Mouse (Mus musculus): ENCODE data around the gene Camta1.

Camta1 gene

DNA sequence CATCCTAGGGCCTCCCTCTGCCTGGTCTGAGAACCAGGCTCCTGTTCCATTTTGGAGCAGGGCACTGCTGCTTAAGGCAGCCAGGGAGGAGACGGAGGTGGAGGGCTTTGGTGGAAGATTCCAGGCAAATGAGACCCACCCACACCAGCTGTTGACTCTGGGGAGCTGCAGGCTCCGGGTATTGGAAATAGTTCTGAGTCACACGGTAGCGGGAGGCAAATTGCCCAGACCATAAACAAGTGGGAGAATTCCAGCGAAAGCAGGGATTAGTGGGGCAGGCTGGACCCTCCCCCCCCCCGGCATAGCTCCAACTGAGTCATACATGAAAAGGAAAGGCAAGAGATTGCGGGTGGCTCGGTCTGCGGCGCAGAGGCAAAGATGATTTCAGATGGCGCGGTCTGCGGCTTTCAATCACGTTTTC lies 450.0 kb downstream of the Camta1 start:
- no peak for ATAC-seq (ENCODE audit: insufficient number of reproducible peaks, low FRiP score, low TSS enrichment)

GRCm38 (mm10) chr4:151411016-151411415 lies 450.7 kb downstream of the Camta1 start:
- ATAC-seq (ENCODE audit: insufficient number of reproducible peaks, low FRiP score, low TSS enrichment) = no peak

DNA sequence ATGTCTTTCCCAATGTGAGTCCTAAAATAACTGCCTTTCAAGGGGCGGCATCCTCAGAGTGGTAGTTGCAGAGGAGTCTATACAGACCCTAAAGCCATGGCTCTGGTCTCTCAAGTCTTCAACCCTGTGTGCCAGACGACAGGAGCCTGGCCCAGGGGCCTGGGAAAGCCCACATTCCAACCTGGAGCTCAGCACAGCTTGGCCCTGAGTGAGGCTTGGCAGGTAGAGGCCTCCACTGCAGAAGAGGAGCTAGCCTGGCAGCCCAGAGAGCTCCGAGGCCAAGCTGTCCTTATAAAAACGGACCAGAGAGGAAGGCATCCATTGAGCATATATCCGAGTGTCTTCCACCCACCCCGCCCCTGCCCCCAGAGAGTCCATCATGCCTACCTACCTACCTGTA lies 452.4 kb downstream of the Camta1 start:
- no peak for ATAC-seq (ENCODE audit: insufficient number of reproducible peaks, low FRiP score, low TSS enrichment)

DNA sequence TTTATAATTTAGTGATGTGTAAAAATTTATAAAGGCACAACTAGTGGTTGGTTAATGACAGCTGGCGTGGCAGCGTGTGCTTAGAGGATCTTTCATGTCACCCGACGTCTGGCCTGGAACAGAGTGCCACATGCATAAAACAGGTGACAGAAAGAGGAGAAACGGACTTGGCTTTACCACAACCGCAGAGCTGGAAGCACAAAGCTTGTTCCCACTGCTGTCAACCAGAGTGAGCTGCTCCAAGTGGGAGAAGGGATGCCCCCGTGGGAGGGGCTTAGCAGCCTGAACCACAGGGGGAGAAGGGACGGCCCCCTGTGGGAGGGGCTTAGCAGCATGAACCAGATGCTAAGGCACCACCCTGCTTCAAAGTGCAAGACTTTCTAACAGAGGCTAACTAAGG lies 452.9 kb downstream of the Camta1 start:
- no peak for ATAC-seq (ENCODE audit: insufficient number of reproducible peaks, low FRiP score, low TSS enrichment)

GRCm38 (mm10) chr4:151408246-151408645 lies 453.4 kb downstream of the Camta1 start:
- ATAC-seq (ENCODE audit: insufficient number of reproducible peaks, low FRiP score, low TSS enrichment) = no peak

DNA sequence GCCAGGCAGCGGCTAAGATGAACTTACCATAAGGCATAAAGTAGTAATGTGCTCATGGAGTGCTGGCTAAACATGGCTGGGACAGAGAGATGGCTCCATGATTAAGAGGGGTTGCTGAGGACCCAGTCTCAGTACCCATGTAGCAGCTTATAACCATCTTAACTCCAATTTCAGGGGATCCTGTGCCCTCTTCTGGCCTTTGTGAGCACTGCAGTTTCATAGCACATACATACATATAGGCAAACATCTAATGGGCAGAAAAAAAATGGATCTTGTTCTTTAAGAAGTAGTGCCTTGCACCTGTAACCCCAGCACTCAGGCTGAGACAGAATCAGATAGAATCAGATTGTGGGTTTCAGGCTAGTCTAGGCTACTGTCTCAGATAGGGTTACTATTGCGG lies 454.5 kb downstream of the Camta1 start:
- ATAC-seq (ENCODE audit: insufficient number of reproducible peaks, low FRiP score, low TSS enrichment) = no peak

DNA sequence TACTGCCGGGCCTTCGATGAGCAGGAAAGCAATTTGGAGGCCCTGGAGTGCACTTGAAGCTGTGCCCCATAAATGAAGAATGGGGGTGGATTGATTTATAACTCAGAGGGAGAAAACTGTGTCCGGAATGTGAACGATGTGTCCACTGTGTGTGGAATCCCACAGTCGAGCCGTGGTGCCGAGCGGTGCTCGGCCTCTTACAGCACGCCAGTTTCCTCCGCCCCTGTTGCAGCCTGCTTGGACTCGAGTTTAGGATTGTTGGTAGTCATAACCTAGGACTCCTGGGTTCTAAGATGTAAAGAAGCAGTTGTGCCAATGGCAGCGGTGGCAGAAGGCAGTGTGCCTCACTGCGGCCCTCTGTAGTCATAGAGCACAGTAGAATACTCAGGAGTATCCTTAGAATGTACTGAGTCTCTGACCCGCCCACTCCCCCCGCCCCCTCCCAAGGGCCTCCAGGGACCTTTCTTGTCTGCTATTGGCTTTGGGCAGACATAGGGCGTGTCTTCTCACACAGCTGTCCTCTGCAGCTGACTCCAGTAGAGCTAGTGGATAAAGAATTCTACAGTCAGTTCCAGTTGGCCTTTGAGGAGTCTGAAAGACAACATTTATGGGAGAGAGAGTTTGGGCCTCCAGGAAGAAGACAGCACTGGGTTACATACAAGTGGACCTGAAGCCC lies 457.0 kb downstream of the Camta1 start:
- ATAC-seq (ENCODE audit: insufficient number of reproducible peaks, low FRiP score, low TSS enrichment) = no peak

GRCm38 (mm10) chr4:151401685-151402397 lies 459.8 kb downstream of the Camta1 start:
- ATAC-seq (ENCODE audit: insufficient number of reproducible peaks, low FRiP score, low TSS enrichment) = no peak

GRCm38 (mm10) chr4:151396536-151396935 lies 465.1 kb downstream of the Camta1 start:
- ATAC-seq (ENCODE audit: insufficient number of reproducible peaks, low FRiP score, low TSS enrichment) = no peak

DNA sequence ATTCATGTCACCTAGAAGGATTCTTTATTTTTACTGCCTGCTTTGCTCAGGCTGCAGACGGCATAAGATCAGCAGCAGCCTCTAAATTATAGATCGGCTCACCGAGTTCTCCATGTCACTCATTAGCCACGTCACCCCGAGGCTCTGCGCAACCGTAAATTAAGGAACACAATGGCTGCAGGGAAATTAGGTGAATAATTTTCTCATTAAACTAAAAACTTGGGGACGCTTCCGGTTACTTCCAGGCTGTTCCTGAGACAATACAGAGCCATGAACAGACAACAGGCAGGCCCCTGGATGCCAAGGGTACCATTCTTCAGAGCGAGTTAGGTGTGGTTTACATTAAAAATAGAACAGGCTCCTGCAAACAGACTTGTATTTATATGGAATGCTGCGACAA lies 472.3 kb downstream of the Camta1 start:
- ATAC-seq (ENCODE audit: insufficient number of reproducible peaks, low FRiP score, low TSS enrichment) = no peak

DNA sequence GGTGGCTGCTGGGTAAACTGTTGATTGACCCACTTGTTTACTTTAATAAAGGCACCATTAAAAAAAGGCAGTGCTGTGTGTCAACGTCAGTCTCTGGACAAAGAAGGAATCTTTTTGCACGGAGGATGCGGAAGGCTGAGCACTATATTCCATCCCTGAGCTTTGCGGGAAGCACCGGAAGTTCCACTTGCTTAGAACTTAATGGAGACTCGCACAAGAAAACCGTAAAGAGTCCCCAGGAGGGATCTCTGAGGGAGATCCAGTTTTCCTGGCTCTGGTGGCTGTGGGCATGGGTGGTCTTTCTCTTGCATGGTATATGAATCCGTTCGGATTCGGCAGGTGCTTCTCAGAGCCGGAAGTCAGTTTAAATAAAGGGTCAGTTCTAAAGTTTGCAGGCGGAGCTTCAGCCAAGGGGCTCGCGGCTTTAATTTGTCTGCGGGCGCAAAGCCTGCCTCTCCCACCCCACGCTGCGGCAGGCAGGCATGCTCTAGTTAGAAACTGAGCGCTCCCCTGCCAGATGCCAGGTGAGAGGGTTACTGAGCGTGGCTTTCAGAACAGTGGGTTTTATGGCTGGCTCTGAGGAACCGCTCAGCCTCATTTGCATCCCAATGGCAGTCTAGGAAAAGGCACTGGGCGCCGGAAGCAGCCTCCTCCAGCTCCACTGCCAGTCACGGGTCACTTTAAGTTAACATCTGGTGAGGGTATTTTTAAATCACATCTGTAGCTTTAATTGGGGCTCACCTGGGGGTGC lies 474.8 kb downstream of the Camta1 start:
- ATAC-seq (ENCODE audit: insufficient number of reproducible peaks, low FRiP score, low TSS enrichment) = no peak

GRCm38 (mm10) chr4:151385985-151386700 lies 475.5 kb downstream of the Camta1 start:
- ATAC-seq (ENCODE audit: insufficient number of reproducible peaks, low FRiP score, low TSS enrichment) = no peak

GRCm38 (mm10) chr4:151377731-151378130 lies 483.9 kb downstream of the Camta1 start:
- ATAC-seq (ENCODE audit: insufficient number of reproducible peaks, low FRiP score, low TSS enrichment) = no peak

- no peak for ATAC-seq (ENCODE audit: insufficient number of reproducible peaks, low FRiP score, low TSS enrichment)
These were observed 485.4 kb downstream of the Camta1 start for GRCm38 (mm10) chr4:151376234-151376633.

GRCm38 (mm10) chr4:151372855-151373566 lies 488.7 kb downstream of the Camta1 start:
- ATAC-seq (ENCODE audit: insufficient number of reproducible peaks, low FRiP score, low TSS enrichment) = no peak

GRCm38 (mm10) chr4:151366941-151367545 lies 494.6 kb downstream of the Camta1 start:
- no peak for ATAC-seq (ENCODE audit: insufficient number of reproducible peaks, low FRiP score, low TSS enrichment)

DNA sequence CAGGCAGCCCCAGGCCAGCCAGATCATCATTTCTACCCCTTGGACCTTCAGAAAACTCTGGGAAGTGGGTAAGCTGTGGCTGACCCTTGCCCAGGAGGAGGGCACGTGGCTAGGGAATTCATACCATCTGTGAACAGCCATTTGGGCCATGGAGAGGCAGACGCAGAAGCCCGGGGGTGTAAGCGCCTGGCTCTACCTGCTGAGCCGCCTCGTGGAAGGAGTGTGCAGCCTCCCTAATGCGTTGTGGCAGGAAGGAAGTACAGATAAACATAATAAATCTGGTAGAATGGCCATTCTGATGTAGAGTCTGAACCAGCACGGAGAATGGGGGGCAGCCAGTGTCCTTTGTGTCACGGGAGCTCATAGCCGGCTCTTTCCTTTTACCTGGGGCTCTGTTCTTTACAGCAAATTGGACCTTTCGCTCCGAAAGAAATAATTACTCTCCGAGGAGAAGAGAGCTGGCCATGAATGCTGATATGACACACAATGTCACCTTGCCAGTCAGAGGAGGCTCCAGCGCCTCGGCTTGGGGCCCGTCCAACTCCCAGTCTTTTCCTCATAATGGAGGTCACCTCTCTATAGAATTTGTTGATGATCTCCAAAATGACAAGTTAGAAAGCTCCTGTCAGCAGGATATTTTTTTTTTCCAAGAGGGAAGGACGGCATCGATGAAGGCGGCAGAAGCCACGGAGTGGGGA lies 500.6 kb downstream of the Camta1 start:
- 0 out of 2 replicates have a peak, but pooled peaks have one; percentile 24 for ATAC-seq (ENCODE audit: insufficient number of reproducible peaks, low FRiP score, low TSS enrichment)

GRCm38 (mm10) chr4:151355505-151355904 lies 506.2 kb downstream of the Camta1 start:
- no peak for ATAC-seq (ENCODE audit: insufficient number of reproducible peaks, low FRiP score, low TSS enrichment)

DNA sequence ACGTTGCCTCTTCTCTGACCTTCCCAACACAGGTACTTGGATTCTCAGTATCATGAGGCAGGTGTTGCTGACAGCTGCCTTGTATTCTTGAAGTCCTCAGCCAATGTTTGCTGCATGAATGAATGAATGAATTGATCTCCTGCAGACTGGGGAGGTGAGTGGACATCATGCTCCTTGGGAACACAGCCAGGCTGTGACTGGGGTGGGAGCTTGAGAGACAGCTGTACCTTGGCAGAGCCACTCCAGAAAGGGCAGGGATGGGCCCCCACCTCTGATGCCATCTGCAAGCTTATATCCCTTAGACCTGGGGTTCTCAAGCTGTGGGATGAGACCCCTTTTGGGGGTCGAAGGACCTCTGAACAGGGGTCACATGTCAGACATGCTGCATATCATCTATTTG lies 508.9 kb downstream of the Camta1 start:
- ATAC-seq (ENCODE audit: insufficient number of reproducible peaks, low FRiP score, low TSS enrichment) = no peak
